Mouse (Mus musculus): Measurements from ENCODE around the gene Sept1. TPM values are rescaled to one million over a fixed set of nuclear protein-coding genes. Genes with fewer than 3 reads are reported as not detected.

Sept1 gene
- polyA plus RNA-seq, 1 experiment from 2014 or later, result 20.5 TPM

DNA sequence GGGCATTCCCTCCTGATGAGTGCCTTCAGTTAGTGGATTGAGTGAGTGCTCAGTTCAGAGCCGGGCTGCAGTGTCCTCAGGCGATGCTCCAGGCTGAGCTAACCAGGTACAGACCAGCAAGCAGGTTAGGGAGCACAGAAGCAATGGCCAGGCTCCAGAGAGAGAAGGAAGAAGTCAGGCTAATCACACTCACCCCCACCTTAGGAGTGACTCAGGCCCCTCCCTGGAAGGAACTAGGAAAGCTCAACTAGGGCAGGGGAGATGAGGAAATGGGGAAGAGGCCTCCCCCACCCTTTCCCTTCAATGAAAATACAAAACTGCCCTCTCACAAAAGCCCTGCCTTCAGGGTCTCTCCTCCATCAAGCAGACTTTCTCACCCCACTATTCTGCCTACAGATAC, 26.3 kb downstream of the Sept1 start:
- H3K27ac ChIP-seq, result no peak overlapping the region; the same call in 1 of the 2 replicates

DNA sequence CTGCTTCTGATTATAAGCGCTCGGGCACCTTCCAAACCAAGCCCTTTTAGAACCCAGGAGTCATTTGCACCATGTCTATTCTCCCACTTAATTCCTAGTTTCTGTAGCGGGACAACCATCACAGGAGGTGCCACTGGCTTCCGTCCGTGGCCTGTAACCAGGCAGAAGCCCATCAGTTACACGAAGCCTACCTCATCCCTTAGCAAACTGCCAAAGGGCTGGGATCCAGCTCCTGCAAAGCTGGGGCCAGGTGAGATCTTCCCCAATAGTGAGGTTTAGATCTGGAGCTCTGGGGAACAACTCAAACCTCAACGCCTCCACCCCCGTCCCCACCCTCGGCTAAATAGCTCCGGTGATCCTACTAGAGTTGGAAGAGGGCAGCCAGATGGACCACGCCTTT, 36.4 kb downstream of the Sept1 start:
- Histone ChIP-seq H3K27ac (peak overlapping the region; percentile 90), H3K9ac (ENCODE audit: low read depth, low read length) (peak overlapping the region; percentile 67), H3K4me2 (ENCODE audit: low read length) (peak overlapping the region; percentile 63), H3K27me3 (ENCODE audit: insufficient read depth, low read length) (no peaks in the 10 kb centered on the region), H3K36me3 (ENCODE audit: insufficient read depth, low read length) (peaks cover 54% of the 10 kb centered on the region), H3K9me3 (replicated peaks; ENCODE audit: low read length) (no peaks in the 10 kb centered on the region), H3K4me1 (replicated peaks; ENCODE audit: insufficient read depth, low read length) (peaks cover 20% of the 10 kb centered on the region), H3K4me3 (replicated peaks; ENCODE audit: low read depth, low read length) (peak overlapping the region; percentile 53)
- ATAC-seq (replicated peaks; ENCODE audit: low FRiP score, low read depth) (no peak), DNase-seq (ENCODE audit: low spot score) (no peak)
- TF ChIP-seq CTCF (IDR thresholded peaks at IDR 0.05; ENCODE audit: low read depth), result no peak
- 63% methylated on average over 11 of the region's 11 CpGs for WGBS

More for the DNA sequence above, 26.3 kb downstream of the Sept1 start:
- peak overlapping the region; percentile 98 for H3K4me2 ChIP-seq (ENCODE audit: low read length)
- H3K4me1 ChIP-seq (replicated peaks; ENCODE audit: insufficient read depth, low read length), result peaks cover 16% of the 10 kb centered on the region; the same call in 1 of the 2 replicates
- ATAC-seq (replicated peaks; ENCODE audit: low FRiP score, low read depth), result no peak
- no peaks in the 10 kb centered on the region for H3K9me3 ChIP-seq (replicated peaks; ENCODE audit: low read length)
- peak overlapping the region; percentile 93 for H3K4me3 ChIP-seq (replicated peaks; ENCODE audit: low read depth, low read length)
- no peak for TF ChIP-seq CTCF (IDR thresholded peaks at IDR 0.05; ENCODE audit: low read depth)
- H3K9ac ChIP-seq (ENCODE audit: low read depth, low read length), result peak overlapping the region; percentile 92
- no peaks in the 10 kb centered on the region for H3K27me3 ChIP-seq (ENCODE audit: insufficient read depth, low read length)
- no peak for DNase-seq (ENCODE audit: low spot score)
- H3K36me3 ChIP-seq (ENCODE audit: insufficient read depth, low read length), result peaks cover 23% of the 10 kb centered on the region
- 48% methylated on average over 2 of the region's 2 CpGs for WGBS

GRCm38 (mm10) chr7:127195544-127196295, 37.2 kb downstream of the Sept1 start, which contains the start of gene Cd2bp2:
Gene Cd2bp2 (minus strand): TSS chr7:127196050.
- peak; percentile 65 for TF ChIP-seq CTCF (IDR thresholded peaks at IDR 0.05; ENCODE audit: low read depth)
- Histone ChIP-seq H3K4me2 (ENCODE audit: low read length) (peak within 1 kb of the TSS; percentile 73), H3K27me3 (ENCODE audit: insufficient read depth, low read length) (no peaks in the 10 kb centered on the region), H3K9me3 (replicated peaks; ENCODE audit: low read length) (no peaks in the 10 kb centered on the region), H3K36me3 (ENCODE audit: insufficient read depth, low read length) (peaks cover 53% of the 10 kb centered on the region), H3K27ac (peak within 1 kb of the TSS; percentile 90), H3K4me3 (replicated peaks; ENCODE audit: low read depth, low read length) (peak within 1 kb of the TSS; percentile 53), H3K4me1 (replicated peaks; ENCODE audit: insufficient read depth, low read length) (peaks cover 20% of the 10 kb centered on the region), H3K9ac (ENCODE audit: low read depth, low read length) (peak within 1 kb of the TSS; percentile 67)
- DNase-seq (ENCODE audit: low spot score) (peak; percentile 99), ATAC-seq (replicated peaks; ENCODE audit: low FRiP score, low read depth) (peak; percentile 94)
- under 1% methylated on average over 51 of the region's 51 CpGs for WGBS

DNA sequence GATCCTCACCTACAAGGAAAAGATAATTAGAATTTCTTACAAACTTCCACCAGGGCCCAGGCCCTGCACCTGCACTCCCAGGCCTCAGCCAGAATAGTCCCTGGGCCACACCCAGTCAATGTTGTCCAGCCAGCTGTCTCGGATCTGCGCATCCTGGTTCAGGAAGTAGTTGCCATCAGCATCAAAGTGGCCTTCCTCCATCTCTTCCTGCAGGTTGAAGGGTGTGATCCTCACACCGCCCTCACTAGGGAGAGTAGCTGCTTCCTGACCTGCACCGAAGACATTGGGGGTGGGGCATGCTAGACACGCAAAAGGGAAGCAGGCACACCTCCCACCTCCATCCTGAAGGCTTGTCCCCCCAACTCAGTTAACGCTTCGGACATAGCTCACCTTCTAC, 38.3 kb downstream of the Sept1 start:
- peak overlapping the region; percentile 61 for H3K9ac ChIP-seq (ENCODE audit: low read depth, low read length)
- 62% methylated on average over 7 of the region's 7 CpGs for WGBS
- H3K4me1 ChIP-seq (replicated peaks; ENCODE audit: insufficient read depth, low read length), result peaks cover 20% of the 10 kb centered on the region
- H3K36me3 ChIP-seq (ENCODE audit: insufficient read depth, low read length), result peaks cover 42% of the 10 kb centered on the region
- no peaks in the 10 kb centered on the region for H3K9me3 ChIP-seq (replicated peaks; ENCODE audit: low read length)
- peak overlapping the region; percentile 73 for H3K4me2 ChIP-seq (ENCODE audit: low read length)
- no peak for DNase-seq (ENCODE audit: low spot score)
- H3K4me3 ChIP-seq (replicated peaks; ENCODE audit: low read depth, low read length), result peak overlapping the region; percentile 53
- no peak for ATAC-seq (replicated peaks; ENCODE audit: low FRiP score, low read depth)
- no peaks in the 10 kb centered on the region for H3K27me3 ChIP-seq (ENCODE audit: insufficient read depth, low read length)
- 0 out of 2 replicates have a peak overlapping the region, but pooled peaks have one; percentile 90 for H3K27ac ChIP-seq
- no peak for TF ChIP-seq CTCF (IDR thresholded peaks at IDR 0.05; ENCODE audit: low read depth)

DNA sequence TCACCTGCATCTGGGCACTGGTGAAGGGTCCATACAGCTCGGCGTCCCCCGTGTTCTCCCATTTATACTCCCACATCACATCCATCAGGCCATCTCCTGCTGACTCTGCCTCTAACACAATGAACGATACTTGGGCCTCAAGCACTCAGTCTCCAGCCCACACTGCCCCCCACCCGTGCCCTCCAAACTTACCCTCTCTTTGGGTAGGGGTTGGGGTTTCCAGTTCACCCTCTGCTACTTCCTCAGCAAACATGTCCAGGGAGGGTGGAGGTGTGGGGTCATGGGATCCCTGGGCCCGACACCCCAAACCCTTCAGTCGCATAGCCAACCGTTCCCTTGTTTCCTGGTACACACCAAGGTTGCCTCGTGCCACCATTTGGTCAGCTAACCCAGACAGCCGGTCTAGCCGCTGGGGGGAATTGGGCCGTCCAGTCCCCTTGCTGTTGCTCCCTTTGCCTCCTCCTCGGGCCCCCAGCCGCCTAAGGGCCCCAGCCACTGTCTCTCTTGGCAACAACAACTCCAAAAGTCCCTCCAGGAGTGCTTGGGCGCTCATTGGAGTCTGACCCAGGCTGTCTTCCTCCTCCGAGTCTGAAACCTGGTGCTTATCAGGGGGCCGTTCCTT, 38.8 kb downstream of the Sept1 start:
- Histone ChIP-seq H3K4me1 (replicated peaks; ENCODE audit: insufficient read depth, low read length) (peaks cover 20% of the 10 kb centered on the region), H3K9ac (ENCODE audit: low read depth, low read length) (peak overlapping the region; percentile 61; the same call in 1 of the 2 replicates), H3K9me3 (replicated peaks; ENCODE audit: low read length) (no peaks in the 10 kb centered on the region), H3K36me3 (ENCODE audit: insufficient read depth, low read length) (peaks cover 37% of the 10 kb centered on the region), H3K4me3 (replicated peaks; ENCODE audit: low read depth, low read length) (peak overlapping the region; percentile 53; the same call in 1 of the 2 replicates), H3K4me2 (ENCODE audit: low read length) (peak overlapping the region; percentile 73; the same call in 1 of the 2 replicates), H3K27ac (no peak overlapping the region), H3K27me3 (ENCODE audit: insufficient read depth, low read length) (no peaks in the 10 kb centered on the region)
- no peak for TF ChIP-seq CTCF (IDR thresholded peaks at IDR 0.05; ENCODE audit: low read depth)
- DNase-seq (ENCODE audit: low spot score) (no peak), ATAC-seq (replicated peaks; ENCODE audit: low FRiP score, low read depth) (no peak)
- 81% methylated on average over 17 of the region's 17 CpGs for WGBS

DNA sequence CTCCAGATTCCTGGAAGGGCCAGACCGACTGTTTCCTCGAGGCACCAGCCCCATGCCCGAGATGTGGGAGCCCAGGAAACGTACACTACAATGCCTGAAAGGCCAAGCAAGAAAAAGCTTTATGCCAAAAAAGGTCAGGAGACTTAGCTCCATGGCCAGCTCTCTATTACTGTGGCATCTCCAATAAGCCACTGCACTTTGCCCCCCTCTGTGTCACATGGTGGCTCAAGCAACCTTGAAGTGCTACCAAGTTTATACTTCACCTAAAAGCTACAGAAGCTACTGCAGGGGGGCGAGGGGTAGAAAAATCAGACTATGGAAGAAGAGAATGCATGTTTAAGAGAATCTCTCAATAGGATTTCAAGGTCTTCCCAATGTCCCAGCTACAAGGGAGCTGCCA, 39.9 kb downstream of the Sept1 start:
- H3K4me1 ChIP-seq (replicated peaks; ENCODE audit: insufficient read depth, low read length), result peaks cover 20% of the 10 kb centered on the region
- H3K36me3 ChIP-seq (ENCODE audit: insufficient read depth, low read length), result peaks cover 26% of the 10 kb centered on the region; the same call in 1 of the 2 replicates
- DNase-seq (ENCODE audit: low spot score) (no peak), ATAC-seq (replicated peaks; ENCODE audit: low FRiP score, low read depth) (no peak)
- no peak overlapping the region for H3K9ac ChIP-seq (ENCODE audit: low read depth, low read length)
- no peak overlapping the region for H3K4me3 ChIP-seq (replicated peaks; ENCODE audit: low read depth, low read length)
- 90% methylated on average over 5 of the region's 5 CpGs for WGBS
- H3K4me2 ChIP-seq (ENCODE audit: low read length), result no peak overlapping the region
- no peaks in the 10 kb centered on the region for H3K9me3 ChIP-seq (replicated peaks; ENCODE audit: low read length)
- H3K27ac ChIP-seq, result 0 out of 2 replicates have a peak overlapping the region, but pooled peaks have one; percentile 25
- no peak for TF ChIP-seq CTCF (IDR thresholded peaks at IDR 0.05; ENCODE audit: low read depth)
- H3K27me3 ChIP-seq (ENCODE audit: insufficient read depth, low read length), result no peaks in the 10 kb centered on the region

Data from kidney, postnatal 0 days (tissue).